Mouse (Mus musculus) A20 (cell line): ENCODE results near the gene Ssh1.

Experiments used
- DNase-seq: peaks from one replicate; pipeline ENCODE4 v3.0.0-alpha.2; 2011; ENCODE audit warnings: low read depth, low spot score

The Ssh1 gene

GRCm38 (mm10) chr5:113993487-113994465 lies at the start of gene Ssh1:
Ssh1 (minus strand) TSS chr5:113993894.
- peak; percentile 89 for DNase-seq

GRCm38 (mm10) chr5:114041327-114041930 lies 47.7 kb upstream of the Ssh1 start:
- DNase-seq, result peak; percentile 67

GRCm38 (mm10) chr5:114040911-114041310 lies 47.2 kb upstream of the Ssh1 start:
- DNase-seq, result peak; percentile 17

- no peak for DNase-seq
Observed at GRCm38 (mm10) chr5:114040508-114040907, 46.8 kb upstream of the Ssh1 start.

- no peak for DNase-seq
Observed at GRCm38 (mm10) chr5:114035111-114035510, 41.4 kb upstream of the Ssh1 start.

- no peak for DNase-seq
Observed at GRCm38 (mm10) chr5:114034393-114034792, 40.7 kb upstream of the Ssh1 start.

GRCm38 (mm10) chr5:114032161-114032763 lies 38.6 kb upstream of the Ssh1 start:
- no peak for DNase-seq

- no peak for DNase-seq
Observed at GRCm38 (mm10) chr5:114030652-114031051, 37.0 kb upstream of the Ssh1 start.

- DNase-seq, result no peak
Observed at GRCm38 (mm10) chr5:114028111-114028510, 34.4 kb upstream of the Ssh1 start.

- no peak for DNase-seq
Observed at GRCm38 (mm10) chr5:114027217-114027944, 33.7 kb upstream of the Ssh1 start.

GRCm38 (mm10) chr5:114024885-114025284 lies 31.2 kb upstream of the Ssh1 start:
- no peak for DNase-seq

- no peak for DNase-seq
Observed at GRCm38 (mm10) chr5:114024390-114024789, 30.7 kb upstream of the Ssh1 start.

GRCm38 (mm10) chr5:114015121-114015520 lies 21.4 kb upstream of the Ssh1 start:
- DNase-seq, result peak; percentile 30

- no peak for DNase-seq
Observed at GRCm38 (mm10) chr5:114009049-114009448, 15.4 kb upstream of the Ssh1 start.

GRCm38 (mm10) chr5:114007753-114008453 lies 14.2 kb upstream of the Ssh1 start:
- no peak for DNase-seq

GRCm38 (mm10) chr5:114006974-114007373 lies 13.3 kb upstream of the Ssh1 start:
- DNase-seq, result no peak

GRCm38 (mm10) chr5:114005100-114005499 lies 11.4 kb upstream of the Ssh1 start:
- DNase-seq, result no peak

GRCm38 (mm10) chr5:114004573-114004972 lies 10.9 kb upstream of the Ssh1 start:
- no peak for DNase-seq

GRCm38 (mm10) chr5:114003542-114003941 lies 9.8 kb upstream of the Ssh1 start, which contains the start of gene Dao:
Dao (plus strand) TSS chr5:114003703.
- DNase-seq, result no peak

- DNase-seq, result peak; percentile 84
Observed at GRCm38 (mm10) chr5:113999382-113999781, 5.7 kb upstream of the Ssh1 start.

- DNase-seq, result no peak
Observed at GRCm38 (mm10) chr5:113996458-113996857, 2.8 kb upstream of the Ssh1 start.
